Mouse (Mus musculus) C2C12 (cell line): Measurements from ENCODE around the gene Tbc1d22a. TPM values are rescaled to one million over a fixed set of nuclear protein-coding genes. Genes with fewer than 3 reads are reported as not detected.

ENCODE experiments used
- H3K27me3 ChIP-seq: one replicate; pipeline ENCODE4 v1.6.1; 2011; ENCODE audit not compliant: control insufficient read depth, insufficient read depth, insufficient read length
- H3K36me3 ChIP-seq: one replicate; pipeline ENCODE4 v1.6.1; 2011; ENCODE audit not compliant: control insufficient read depth, insufficient read depth
- H3K4me3 ChIP-seq: one replicate; pipeline ENCODE4 v1.5.1; 2011; ENCODE audit warnings: mild to moderate bottlenecking, control low read depth; ENCODE audit not compliant: poor library complexity, insufficient read depth, severe bottlenecking
- H3K79me2 ChIP-seq: one replicate; pipeline ENCODE4 v1.6.1; 2011; ENCODE audit not compliant: control insufficient read depth, insufficient read depth
- H3K79me3 ChIP-seq: one replicate; pipeline ENCODE4 v1.6.1; 2011; ENCODE audit warnings: low read depth, control low read depth
- H3ac ChIP-seq: one replicate; pipeline ENCODE3; 2011; ENCODE audit warnings: low read depth; ENCODE audit not compliant: control insufficient read depth, insufficient read length
- CEBPB ChIP-seq: IDR thresholded peaks from one replicate; pipeline ENCODE4 v1.6.1; 2011; ENCODE audit warnings: low read depth, mild to moderate bottlenecking, control low read depth, moderate library complexity
- CTCF ChIP-seq: IDR thresholded peaks from one replicate; pipeline ENCODE4 v1.5.1; 2011; ENCODE audit not compliant: control insufficient read depth, insufficient read depth, insufficient read length
- FOSL1 ChIP-seq: IDR thresholded peaks from one replicate; pipeline ENCODE4 v1.8.0; 2011; ENCODE audit warnings: mild to moderate bottlenecking, low read length; ENCODE audit not compliant: poor library complexity, insufficient read depth, severe bottlenecking
- MAX ChIP-seq: IDR thresholded peaks from one replicate; pipeline ENCODE4 v1.6.1; 2011; ENCODE audit warnings: mild to moderate bottlenecking, control low read depth
- MYOD1 ChIP-seq: IDR thresholded peaks from one replicate; pipeline ENCODE4 v1.6.1; 2011; ENCODE audit warnings: low read depth; ENCODE audit not compliant: control insufficient read depth, insufficient read length
- MYOG ChIP-seq: IDR thresholded peaks from one replicate; pipeline ENCODE4 v1.6.1; 2011; ENCODE audit not compliant: control insufficient read depth, insufficient read length; ENCODE audit errors: extremely low read depth
- USF1 ChIP-seq: IDR thresholded peaks from one replicate; pipeline ENCODE4 v1.6.1; 2011; ENCODE audit warnings: low read depth, mild to moderate bottlenecking, control low read depth, moderate library complexity
- polyA plus RNA-seq: library from polyadenylated mRNA; unstranded; fragments of >200 nt; fragmentation: generic; extraction: Trizol; gene quantifications from one replicate; pipeline ENCODE4 v1.2.1, GENCODE M21; 2012; ENCODE audit warnings: missing spikeins

The Tbc1d22a gene
- polyA plus RNA-seq, 1 experiment, result 19.7 TPM

- H3K27me3 ChIP-seq, result no peaks in the 10 kb centered on the region
- H3K79me3 ChIP-seq, result no peaks in the 10 kb centered on the region
- TF ChIP-seq MAX (no peak), USF1 (no peak), CTCF (no peak), FOSL1 (no peak), CEBPB (no peak), MYOD1 (no peak), MYOG (no peak)
Measured at GRCm38 (mm10) chr15:86439015-86439796, 224.9 kb downstream of the Tbc1d22a start.

GRCm38 (mm10) chr15:86444271-86444670 is 230.0 kb downstream of the Tbc1d22a start:
- Histone ChIP-seq H3K79me2 (no peaks in the 10 kb centered on the region), H3K4me3 (no peak overlapping the region), H3ac (no peak overlapping the region), H3K79me3 (no peaks in the 10 kb centered on the region), H3K36me3 (no peaks in the 10 kb centered on the region), H3K27me3 (no peaks in the 10 kb centered on the region)
- TF ChIP-seq CEBPB, result no peak
- TF ChIP-seq CTCF, result no peak
- TF ChIP-seq MYOG, result no peak
- TF ChIP-seq MYOD1, result no peak
- TF ChIP-seq USF1, result no peak
- TF ChIP-seq MAX, result no peak
- no peak for TF ChIP-seq FOSL1

More at GRCm38 (mm10) chr15:86439015-86439796, 224.9 kb downstream of the Tbc1d22a start:
- Histone ChIP-seq H3K79me2 (no peaks in the 10 kb centered on the region), H3ac (no peak overlapping the region), H3K4me3 (no peak overlapping the region), H3K36me3 (no peaks in the 10 kb centered on the region)

GRCm38 (mm10) chr15:86446064-86446463 is 231.8 kb downstream of the Tbc1d22a start:
- Histone ChIP-seq H3K27me3 (no peaks in the 10 kb centered on the region), H3K4me3 (no peak overlapping the region), H3K79me3 (no peaks in the 10 kb centered on the region), H3K36me3 (no peaks in the 10 kb centered on the region), H3K79me2 (no peaks in the 10 kb centered on the region), H3ac (no peak overlapping the region)
- TF ChIP-seq CEBPB, result no peak
- TF ChIP-seq FOSL1, result no peak
- TF ChIP-seq USF1, result no peak
- no peak for TF ChIP-seq MYOD1
- TF ChIP-seq CTCF, result no peak
- no peak for TF ChIP-seq MAX
- no peak for TF ChIP-seq MYOG

DNA sequence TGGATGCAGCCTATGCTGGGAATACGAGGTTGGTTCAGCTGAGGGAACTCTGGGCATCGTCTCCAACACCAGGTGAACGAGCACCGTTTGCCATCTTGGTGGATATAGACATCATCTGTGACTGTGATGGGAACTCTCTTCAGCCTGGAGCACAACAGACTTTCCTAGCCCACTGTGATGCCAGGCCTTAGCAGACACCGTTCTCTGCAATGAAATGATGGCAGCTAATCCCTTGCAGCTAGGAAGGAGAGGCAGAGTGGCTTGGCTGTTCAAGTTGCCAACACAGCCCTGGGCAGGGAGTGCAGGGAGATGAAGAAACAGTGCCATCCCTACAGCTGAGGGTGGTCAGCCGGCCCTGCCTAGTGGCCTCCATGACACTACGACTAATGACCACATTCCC is 233.0 kb downstream of the Tbc1d22a start:
- TF ChIP-seq CTCF, result no peak
- TF ChIP-seq MYOD1, result no peak
- no peak for TF ChIP-seq USF1
- no peak for TF ChIP-seq FOSL1
- no peaks in the 10 kb centered on the region for H3K27me3 ChIP-seq
- H3K79me3 ChIP-seq, result no peaks in the 10 kb centered on the region
- H3K36me3 ChIP-seq, result no peaks in the 10 kb centered on the region
- H3ac ChIP-seq, result no peak overlapping the region
- no peak overlapping the region for H3K4me3 ChIP-seq
- H3K79me2 ChIP-seq, result no peaks in the 10 kb centered on the region

DNA sequence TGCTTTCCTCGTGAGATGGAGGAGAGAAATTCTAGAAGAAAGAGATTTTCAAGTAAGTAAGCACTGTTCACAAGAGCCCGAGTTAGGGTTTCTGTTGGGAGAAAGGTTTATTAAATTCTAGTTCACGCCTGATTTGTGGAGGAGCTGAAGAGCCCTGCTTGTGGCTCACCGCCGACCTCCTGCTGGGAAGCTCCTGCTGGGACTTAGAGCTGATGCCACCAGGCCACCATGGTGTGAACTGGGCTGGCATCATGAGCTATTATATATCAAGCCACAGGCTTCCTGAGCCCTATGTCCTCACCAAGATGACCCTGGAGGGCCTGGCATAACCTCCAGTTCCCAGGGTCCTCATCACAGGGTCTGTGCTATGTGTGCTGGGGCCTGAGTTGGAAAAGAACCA is 235.0 kb downstream of the Tbc1d22a start:
- Histone ChIP-seq H3K79me3 (no peaks in the 10 kb centered on the region), H3ac (no peak overlapping the region), H3K36me3 (no peaks in the 10 kb centered on the region), H3K27me3 (no peaks in the 10 kb centered on the region), H3K4me3 (no peak overlapping the region), H3K79me2 (no peaks in the 10 kb centered on the region)
- no peak for TF ChIP-seq MAX
- TF ChIP-seq CTCF, result no peak
- TF ChIP-seq MYOD1, result no peak
- no peak for TF ChIP-seq FOSL1
- TF ChIP-seq CEBPB, result no peak
- no peak for TF ChIP-seq USF1
- TF ChIP-seq MYOG, result no peak
